Mouse (Mus musculus): ENCODE measurements around the gene Adarb2. TPM values are rescaled to one million over a fixed set of nuclear protein-coding genes. Genes with fewer than 3 reads are reported as not detected.

The Adarb2 gene
- polyA plus RNA-seq, 1 experiment = not detected

- Histone ChIP-seq H3K27me3 (ENCODE audit: control insufficient read depth, insufficient read depth, low read length) (no peaks in the 10 kb centered on the region), H3K4me1 (ENCODE audit: control insufficient read depth, insufficient read depth, insufficient read length, low read length) (no peaks in the 10 kb centered on the region), H3K27ac (ENCODE audit: insufficient read depth, low read depth, low read length) (no peak overlapping the region), H3K4me3 (ENCODE audit: low read depth, low read length) (no peak overlapping the region), H3K36me3 (ENCODE audit: control insufficient read depth, insufficient read depth, low read length) (no peaks in the 10 kb centered on the region)
- TF ChIP-seq CTCF (IDR thresholded peaks at IDR 0.05; ENCODE audit: extremely low read depth, insufficient read length, insufficient replicate concordance, low read depth, low read length) = no peak
- no peak for TF ChIP-seq POLR2A (IDR thresholded peaks at IDR 0.05; ENCODE audit: low read depth, low read length)
- 84% methylated on average over 12 of the region's 12 CpGs for WGBS
These were observed 265.1 kb downstream of the Adarb2 start for GRCm38 (mm10) chr13:8467591-8468366.

- WGBS = 37% methylated on average over 3 of the region's 3 CpGs
- H3K4me3 ChIP-seq (ENCODE audit: low read depth, low read length) = no peak overlapping the region
- TF ChIP-seq CTCF (IDR thresholded peaks at IDR 0.05; ENCODE audit: extremely low read depth, insufficient read length, insufficient replicate concordance, low read depth, low read length) (no peak), POLR2A (IDR thresholded peaks at IDR 0.05; ENCODE audit: low read depth, low read length) (no peak)
- H3K27me3 ChIP-seq (ENCODE audit: control insufficient read depth, insufficient read depth, low read length) = no peaks in the 10 kb centered on the region
- no peaks in the 10 kb centered on the region for H3K36me3 ChIP-seq (ENCODE audit: control insufficient read depth, insufficient read depth, low read length)
- H3K27ac ChIP-seq (ENCODE audit: insufficient read depth, low read depth, low read length) = no peak overlapping the region
- H3K4me1 ChIP-seq (ENCODE audit: control insufficient read depth, insufficient read depth, insufficient read length, low read length) = no peaks in the 10 kb centered on the region
These were observed 273.6 kb downstream of the Adarb2 start for GRCm38 (mm10) chr13:8476237-8476636.

GRCm38 (mm10) chr13:8478731-8479130, 276.1 kb downstream of the Adarb2 start:
- Histone ChIP-seq H3K27me3 (ENCODE audit: control insufficient read depth, insufficient read depth, low read length) (no peaks in the 10 kb centered on the region), H3K36me3 (ENCODE audit: control insufficient read depth, insufficient read depth, low read length) (no peaks in the 10 kb centered on the region), H3K27ac (ENCODE audit: insufficient read depth, low read depth, low read length) (no peak overlapping the region), H3K4me3 (ENCODE audit: low read depth, low read length) (no peak overlapping the region), H3K4me1 (ENCODE audit: control insufficient read depth, insufficient read depth, insufficient read length, low read length) (no peaks in the 10 kb centered on the region)
- WGBS = 88% methylated on average over 1 of the region's 1 CpGs
- TF ChIP-seq CTCF (IDR thresholded peaks at IDR 0.05; ENCODE audit: extremely low read depth, insufficient read length, insufficient replicate concordance, low read depth, low read length) (no peak), POLR2A (IDR thresholded peaks at IDR 0.05; ENCODE audit: low read depth, low read length) (no peak)

- H3K36me3 ChIP-seq (ENCODE audit: control insufficient read depth, insufficient read depth, low read length) = no peaks in the 10 kb centered on the region
- no peaks in the 10 kb centered on the region for H3K4me1 ChIP-seq (ENCODE audit: control insufficient read depth, insufficient read depth, insufficient read length, low read length)
- TF ChIP-seq POLR2A (IDR thresholded peaks at IDR 0.05; ENCODE audit: low read depth, low read length) (no peak), CTCF (IDR thresholded peaks at IDR 0.05; ENCODE audit: extremely low read depth, insufficient read length, insufficient replicate concordance, low read depth, low read length) (no peak)
- H3K4me3 ChIP-seq (ENCODE audit: low read depth, low read length) = no peak overlapping the region
- H3K27ac ChIP-seq (ENCODE audit: insufficient read depth, low read depth, low read length) = no peak overlapping the region
- H3K27me3 ChIP-seq (ENCODE audit: control insufficient read depth, insufficient read depth, low read length) = no peaks in the 10 kb centered on the region
These were observed 277.3 kb downstream of the Adarb2 start for GRCm38 (mm10) chr13:8479970-8480369.

GRCm38 (mm10) chr13:8481347-8481746, 278.7 kb downstream of the Adarb2 start:
- Histone ChIP-seq H3K36me3 (ENCODE audit: control insufficient read depth, insufficient read depth, low read length) (no peaks in the 10 kb centered on the region), H3K4me3 (ENCODE audit: low read depth, low read length) (no peak overlapping the region), H3K4me1 (ENCODE audit: control insufficient read depth, insufficient read depth, insufficient read length, low read length) (no peaks in the 10 kb centered on the region), H3K27me3 (ENCODE audit: control insufficient read depth, insufficient read depth, low read length) (no peaks in the 10 kb centered on the region), H3K27ac (ENCODE audit: insufficient read depth, low read depth, low read length) (no peak overlapping the region)
- WGBS = 71% methylated on average over 3 of the region's 3 CpGs
- no peak for TF ChIP-seq POLR2A (IDR thresholded peaks at IDR 0.05; ENCODE audit: low read depth, low read length)
- TF ChIP-seq CTCF (IDR thresholded peaks at IDR 0.05; ENCODE audit: extremely low read depth, insufficient read length, insufficient replicate concordance, low read depth, low read length) = no peak

- 49% methylated on average over 4 of the region's 4 CpGs for WGBS
- Histone ChIP-seq H3K36me3 (ENCODE audit: control insufficient read depth, insufficient read depth, low read length) (no peaks in the 10 kb centered on the region), H3K27ac (ENCODE audit: insufficient read depth, low read depth, low read length) (no peak overlapping the region), H3K27me3 (ENCODE audit: control insufficient read depth, insufficient read depth, low read length) (no peaks in the 10 kb centered on the region), H3K4me1 (ENCODE audit: control insufficient read depth, insufficient read depth, insufficient read length, low read length) (no peaks in the 10 kb centered on the region), H3K4me3 (ENCODE audit: low read depth, low read length) (no peak overlapping the region)
- no peak for TF ChIP-seq CTCF (IDR thresholded peaks at IDR 0.05; ENCODE audit: extremely low read depth, insufficient read length, insufficient replicate concordance, low read depth, low read length)
- no peak for TF ChIP-seq POLR2A (IDR thresholded peaks at IDR 0.05; ENCODE audit: low read depth, low read length)
These were observed 282.1 kb downstream of the Adarb2 start for GRCm38 (mm10) chr13:8484592-8485272.

GRCm38 (mm10) chr13:8487756-8488434, 285.2 kb downstream of the Adarb2 start:
- Histone ChIP-seq H3K27me3 (ENCODE audit: control insufficient read depth, insufficient read depth, low read length) (no peaks in the 10 kb centered on the region), H3K27ac (ENCODE audit: insufficient read depth, low read depth, low read length) (no peak overlapping the region), H3K36me3 (ENCODE audit: control insufficient read depth, insufficient read depth, low read length) (no peaks in the 10 kb centered on the region), H3K4me3 (ENCODE audit: low read depth, low read length) (no peak overlapping the region), H3K4me1 (ENCODE audit: control insufficient read depth, insufficient read depth, insufficient read length, low read length) (no peaks in the 10 kb centered on the region)
- TF ChIP-seq POLR2A (IDR thresholded peaks at IDR 0.05; ENCODE audit: low read depth, low read length) (no peak), CTCF (IDR thresholded peaks at IDR 0.05; ENCODE audit: extremely low read depth, insufficient read length, insufficient replicate concordance, low read depth, low read length) (no peak)
- WGBS = 80% methylated on average over 5 of the region's 5 CpGs
